Mouse (Mus musculus) midbrain, embryonic 10.5 days (tissue): ENCODE measurements around the gene Sbk3. TPM values are rescaled to one million over a fixed set of nuclear protein-coding genes. Genes with fewer than 3 reads are reported as not detected.

Source experiments
- DNase-seq: peaks from one replicate; pipeline ENCODE4 v3.0.0-alpha.2; 2017; ENCODE audit warnings: low spot score
- H3K27ac ChIP-seq: fragments of 300-500 bp; sonication (generic); replicated peaks from 2 replicates; pipeline ENCODE4 v1.5.1; 2016; ENCODE audit warnings: mild to moderate bottlenecking
- H3K27me3 ChIP-seq: fragments of 300-500 bp; sonication (generic); 2 replicates; pipeline ENCODE4 v1.6.1; 2016; ENCODE audit warnings: low read depth, mild to moderate bottlenecking; ENCODE audit not compliant: poor library complexity, severe bottlenecking
- H3K36me3 ChIP-seq: fragments of 300-500 bp; sonication (generic); 2 replicates; pipeline ENCODE4 v1.6.1; 2016; ENCODE audit warnings: mild to moderate bottlenecking, moderate library complexity
- H3K4me1 ChIP-seq: fragments of 300-500 bp; sonication (generic); 2 replicates; pipeline ENCODE4 v1.6.1; 2016
- H3K4me3 ChIP-seq: fragments of 300-500 bp; sonication (generic); 2 replicates; pipeline ENCODE4 v1.5.1; 2016; ENCODE audit warnings: mild to moderate bottlenecking, moderate library complexity
- H3K9me3 ChIP-seq: fragments of 300-500 bp; sonication (generic); replicated peaks from 2 replicates; pipeline ENCODE4 v1.6.1; 2016; ENCODE audit warnings: mild to moderate bottlenecking
- WGBS: fragments of 180-500 bp; shearing (Covaris S2); methylation state at CpG from one replicate; pipeline ENCODE4 v1.1.7; 2016; 5-methylcytosine and 5-hydroxymethylcytosine counted together
- polyA plus RNA-seq: library from polyadenylated mRNA; unstranded; fragments of >200 nt; fragmentation: Nextera tagmentation; extraction: Ambion mirVana; gene quantifications from 2 replicates; pipeline ENCODE4 v1.2.1, GENCODE M21; 2016

Gene Sbk3
- polyA plus RNA-seq, 1 experiment from 2014 or later = not detected

- no peaks in the 10 kb centered on the region for H3K9me3 ChIP-seq
- H3K27ac ChIP-seq = peak overlapping the region; percentile 94
- peaks cover 28% of the 10 kb centered on the region for H3K36me3 ChIP-seq
- no peaks in the 10 kb centered on the region for H3K27me3 ChIP-seq
- WGBS = 4% methylated on average over 37 of the region's 37 CpGs
- peaks cover 81% of the 10 kb centered on the region for H3K4me1 ChIP-seq
- peak; percentile 61 for DNase-seq
- peak overlapping the region; percentile 59 for H3K4me3 ChIP-seq
Observed at GRCm38 (mm10) chr7:4923586-4924364, 47.2 kb downstream of the Sbk3 start.

GRCm38 (mm10) chr7:4922931-4923565 lies 47.9 kb downstream of the Sbk3 start:
- Histone ChIP-seq H3K36me3 (peaks cover 35% of the 10 kb centered on the region), H3K9me3 (no peaks in the 10 kb centered on the region), H3K4me1 (peaks cover 82% of the 10 kb centered on the region), H3K4me3 (peak overlapping the region; percentile 59), H3K27ac (peak overlapping the region; percentile 94), H3K27me3 (no peaks in the 10 kb centered on the region)
- peak; percentile 86 for DNase-seq
- under 1% methylated on average over 14 of the region's 14 CpGs for WGBS

GRCm38 (mm10) chr7:4922508-4922907 lies 48.5 kb downstream of the Sbk3 start:
- peak; percentile 96 for DNase-seq
- H3K9me3 ChIP-seq = no peaks in the 10 kb centered on the region

GRCm38 (mm10) chr7:4921824-4922482 lies 49.0 kb downstream of the Sbk3 start, which contains the start of gene Nat14:
TSS of gene Nat14 (plus strand) at chr7:4922028.
- Histone ChIP-seq H3K9me3 (no peaks in the 10 kb centered on the region), H3K4me1 (peaks cover 82% of the 10 kb centered on the region)

More at GRCm38 (mm10) chr7:4922508-4922907, 48.5 kb downstream of the Sbk3 start:
- Histone ChIP-seq H3K36me3 (peaks cover 41% of the 10 kb centered on the region), H3K27me3 (no peaks in the 10 kb centered on the region), H3K4me1 (peaks cover 82% of the 10 kb centered on the region), H3K27ac (peak overlapping the region; percentile 94), H3K4me3 (peak overlapping the region; percentile 59)
- 0% methylated on average over 14 of the region's 14 CpGs for WGBS

GRCm38 (mm10) chr7:4920976-4921823 lies 49.8 kb downstream of the Sbk3 start:
- Histone ChIP-seq H3K27ac (peak overlapping the region; percentile 94), H3K4me1 (peaks cover 82% of the 10 kb centered on the region), H3K27me3 (no peaks in the 10 kb centered on the region), H3K4me3 (peak overlapping the region; percentile 59; the same call in 1 of the 2 replicates), H3K36me3 (peaks cover 45% of the 10 kb centered on the region), H3K9me3 (no peaks in the 10 kb centered on the region)
- DNase-seq = no peak
- WGBS = 64% methylated on average over 23 of the region's 23 CpGs

More at GRCm38 (mm10) chr7:4921824-4922482, 49.0 kb downstream of the Sbk3 start, which contains the start of gene Nat14:
- Histone ChIP-seq H3K36me3 (peaks cover 45% of the 10 kb centered on the region), H3K4me3 (peak within 1 kb of the TSS; percentile 59), H3K27ac (peak within 1 kb of the TSS; percentile 94), H3K27me3 (no peaks in the 10 kb centered on the region)
- WGBS = 28% methylated on average over 8 of the region's 8 CpGs
- DNase-seq = no peak

- peak overlapping the region; percentile 94 for H3K27ac ChIP-seq
- H3K4me1 ChIP-seq = peaks cover 81% of the 10 kb centered on the region
- 0 out of 2 replicates have a peak overlapping the region, but pooled peaks have one; percentile 59 for H3K4me3 ChIP-seq
- WGBS = 89% methylated on average over 19 of the region's 19 CpGs
- H3K36me3 ChIP-seq = peaks cover 45% of the 10 kb centered on the region
- DNase-seq = no peak
- no peaks in the 10 kb centered on the region for H3K27me3 ChIP-seq
- H3K9me3 ChIP-seq = no peaks in the 10 kb centered on the region
Observed at GRCm38 (mm10) chr7:4920496-4920895, 50.5 kb downstream of the Sbk3 start.

- 90% methylated on average over 21 of the region's 21 CpGs for WGBS
- no peak for DNase-seq
Observed at GRCm38 (mm10) chr7:4919971-4920370, 51.0 kb downstream of the Sbk3 start.

GRCm38 (mm10) chr7:4919096-4919495 lies 51.9 kb downstream of the Sbk3 start:
- no peak for DNase-seq
- H3K27ac ChIP-seq = 0 out of 2 replicates have a peak overlapping the region, but pooled peaks have one; percentile 46
- no peaks in the 10 kb centered on the region for H3K27me3 ChIP-seq
- 83% methylated on average over 21 of the region's 21 CpGs for WGBS
- peaks cover 74% of the 10 kb centered on the region for H3K4me1 ChIP-seq
- H3K36me3 ChIP-seq = peaks cover 45% of the 10 kb centered on the region
- peak overlapping the region; percentile 7; the same call in 1 of the 2 replicates for H3K4me3 ChIP-seq
- H3K9me3 ChIP-seq = no peaks in the 10 kb centered on the region

More at GRCm38 (mm10) chr7:4919971-4920370, 51.0 kb downstream of the Sbk3 start:
- H3K9me3 ChIP-seq = no peaks in the 10 kb centered on the region
- H3K27me3 ChIP-seq = no peaks in the 10 kb centered on the region
- peaks cover 45% of the 10 kb centered on the region for H3K36me3 ChIP-seq
- no peak overlapping the region for H3K27ac ChIP-seq
- H3K4me1 ChIP-seq = peaks cover 76% of the 10 kb centered on the region
- H3K4me3 ChIP-seq = 0 out of 2 replicates have a peak overlapping the region, but pooled peaks have one; percentile 7

GRCm38 (mm10) chr7:4918681-4919080 lies 52.3 kb downstream of the Sbk3 start:
- no peaks in the 10 kb centered on the region for H3K27me3 ChIP-seq
- H3K27ac ChIP-seq = no peak overlapping the region
- H3K9me3 ChIP-seq = no peaks in the 10 kb centered on the region
- 0 out of 2 replicates have a peak overlapping the region, but pooled peaks have one; percentile 7 for H3K4me3 ChIP-seq
- no peak for DNase-seq
- 92% methylated on average over 15 of the region's 15 CpGs for WGBS
- H3K4me1 ChIP-seq = peaks cover 71% of the 10 kb centered on the region
- peaks cover 45% of the 10 kb centered on the region for H3K36me3 ChIP-seq

GRCm38 (mm10) chr7:4917494-4917893 lies 53.5 kb downstream of the Sbk3 start:
- Histone ChIP-seq H3K36me3 (peaks cover 45% of the 10 kb centered on the region), H3K27ac (no peak overlapping the region), H3K27me3 (no peaks in the 10 kb centered on the region), H3K9me3 (no peaks in the 10 kb centered on the region), H3K4me3 (peak overlapping the region; percentile 7; the same call in 1 of the 2 replicates), H3K4me1 (peaks cover 59% of the 10 kb centered on the region)
- 93% methylated on average over 2 of the region's 2 CpGs for WGBS
- no peak for DNase-seq

- peaks cover 42% of the 10 kb centered on the region for H3K4me1 ChIP-seq
- H3K27me3 ChIP-seq = no peaks in the 10 kb centered on the region
- WGBS = 28% methylated on average over 14 of the region's 14 CpGs
- DNase-seq = peak; percentile 27
- peak overlapping the region; percentile 83 for H3K4me3 ChIP-seq
- no peaks in the 10 kb centered on the region for H3K9me3 ChIP-seq
- peaks cover 38% of the 10 kb centered on the region for H3K36me3 ChIP-seq
- peak overlapping the region; percentile 99 for H3K27ac ChIP-seq
Observed at GRCm38 (mm10) chr7:4915669-4916416, 55.1 kb downstream of the Sbk3 start.
